Mouse (Mus musculus) macrophage (primary cell): ENCODE data around the gene Ttll9. TPM values are rescaled to one million over a fixed set of nuclear protein-coding genes. Genes with fewer than 3 reads are reported as not detected.

Experiments used
- H3K27ac ChIP-seq: fragments of 350-480 bp; formaldehyde crosslinking; 2 replicates; pipeline ENCODE4 v1.9.0; 2021
- H3K36me3 ChIP-seq: fragments of 350-480 bp; formaldehyde crosslinking; 2 replicates; pipeline ENCODE4 v1.9.0; 2021; ENCODE audit errors: inconsistent target
- H3K4me3 ChIP-seq: fragments of 350-480 bp; formaldehyde crosslinking; 2 replicates; pipeline ENCODE4 v1.9.0; 2021; ENCODE audit errors: inconsistent target
- H3K79me2 ChIP-seq: fragments of 350-480 bp; formaldehyde crosslinking; 2 replicates; pipeline ENCODE4 v1.9.0; 2021; ENCODE audit errors: inconsistent target
- WGBS: methylation state at CpG from one replicate; pipeline ENCODE4 v1.1.7; 2026; ENCODE audit warnings: inconsistent platforms; ENCODE audit not compliant: missing documents; 5-methylcytosine and 5-hydroxymethylcytosine counted together
- polyA plus RNA-seq: library from polyadenylated mRNA; stranded (reverse); fragments of 250-400 nt; gene quantifications from 3 replicates; pipeline ENCODE4 v1.2.4, GENCODE M21; 2018; ENCODE audit warnings: inconsistent platforms

Ttll9 gene
- polyA plus RNA-seq, 1 experiment from 2014 or later, result not detected

- Histone ChIP-seq H3K79me2 (no peaks in the 10 kb centered on the region), H3K4me3 (no peak within 1 kb of the TSS; the same call in 1 of the 2 replicates), H3K36me3 (no peaks in the 10 kb centered on the region), H3K27ac (no peak within 1 kb of the TSS)
- 2% methylated on average over 50 of the region's 54 CpGs for WGBS
Measured at GRCm38 (mm10) chr2:152951065-152951849, 11.0 kb upstream of the Ttll9 start, which contains the start of gene Dusp15. Gene Dusp15, minus strand, starts transcription at chr2:152951698.

GRCm38 (mm10) chr2:152951850-152952720 is 10.2 kb upstream of the Ttll9 start:
- H3K27ac ChIP-seq, result no peak overlapping the region
- H3K4me3 ChIP-seq, result no peak overlapping the region; the same call in 1 of the 2 replicates
- H3K79me2 ChIP-seq, result no peaks in the 10 kb centered on the region
- WGBS, result 31% methylated on average over 13 of the region's 13 CpGs
- H3K36me3 ChIP-seq, result no peaks in the 10 kb centered on the region

- Histone ChIP-seq H3K4me3 (no peak overlapping the region), H3K27ac (no peak overlapping the region), H3K79me2 (no peaks in the 10 kb centered on the region), H3K36me3 (no peaks in the 10 kb centered on the region)
- 76% methylated on average over 3 of the region's 3 CpGs for WGBS
Measured at GRCm38 (mm10) chr2:152958116-152958515, 4.2 kb upstream of the Ttll9 start.

GRCm38 (mm10) chr2:152965555-152965954 is 3.3 kb downstream of the Ttll9 start:
- Histone ChIP-seq H3K4me3 (no peak overlapping the region), H3K27ac (no peak overlapping the region), H3K36me3 (no peaks in the 10 kb centered on the region), H3K79me2 (no peaks in the 10 kb centered on the region)
- 74% methylated on average over 4 of the region's 4 CpGs for WGBS

GRCm38 (mm10) chr2:152976991-152977390 is 14.7 kb downstream of the Ttll9 start:
- Histone ChIP-seq H3K36me3 (no peaks in the 10 kb centered on the region), H3K79me2 (no peaks in the 10 kb centered on the region), H3K27ac (no peak overlapping the region), H3K4me3 (no peak overlapping the region)
- WGBS, result 66% methylated on average over 3 of the region's 3 CpGs

- no peaks in the 10 kb centered on the region for H3K79me2 ChIP-seq
- no peak overlapping the region for H3K27ac ChIP-seq
- H3K36me3 ChIP-seq, result no peaks in the 10 kb centered on the region
- no peak overlapping the region for H3K4me3 ChIP-seq
- WGBS, result 20% methylated on average over 1 of the region's 1 CpGs
Measured at GRCm38 (mm10) chr2:152985582-152985981, 23.3 kb downstream of the Ttll9 start.

- WGBS, result 78% methylated on average over 9 of the region's 9 CpGs
- no peak overlapping the region for H3K4me3 ChIP-seq
Measured at GRCm38 (mm10) chr2:152991529-152991928, 29.2 kb downstream of the Ttll9 start.

GRCm38 (mm10) chr2:152997046-152997445 is 34.8 kb downstream of the Ttll9 start:
- 92% methylated on average over 2 of the region's 4 CpGs for WGBS
- H3K27ac ChIP-seq, result no peak overlapping the region
- no peak overlapping the region for H3K4me3 ChIP-seq

More at GRCm38 (mm10) chr2:152991529-152991928, 29.2 kb downstream of the Ttll9 start:
- Histone ChIP-seq H3K27ac (no peak overlapping the region), H3K79me2 (no peaks in the 10 kb centered on the region), H3K36me3 (no peaks in the 10 kb centered on the region)

GRCm38 (mm10) chr2:153002492-153003248 is 40.4 kb downstream of the Ttll9 start:
- Histone ChIP-seq H3K4me3 (no peak overlapping the region), H3K79me2 (no peaks in the 10 kb centered on the region), H3K27ac (no peak overlapping the region), H3K36me3 (no peaks in the 10 kb centered on the region)
- 29% methylated on average over 14 of the region's 15 CpGs for WGBS

More at GRCm38 (mm10) chr2:152997046-152997445, 34.8 kb downstream of the Ttll9 start:
- Histone ChIP-seq H3K79me2 (no peaks in the 10 kb centered on the region), H3K36me3 (no peaks in the 10 kb centered on the region)

- Histone ChIP-seq H3K4me3 (no peak overlapping the region), H3K36me3 (peaks cover 10% of the 10 kb centered on the region), H3K79me2 (no peaks in the 10 kb centered on the region), H3K27ac (no peak overlapping the region)
- whole genome bisulfite sequencing, result 19% methylated on average over 13 of the region's 13 CpGs
Measured at GRCm38 (mm10) chr2:153003681-153004338, 41.5 kb downstream of the Ttll9 start.

GRCm38 (mm10) chr2:153005981-153006380 is 43.7 kb downstream of the Ttll9 start:
- Histone ChIP-seq H3K4me3 (no peak overlapping the region), H3K36me3 (peaks cover 30% of the 10 kb centered on the region), H3K79me2 (no peaks in the 10 kb centered on the region), H3K27ac (no peak overlapping the region)
- 86% methylated on average over 3 of the region's 3 CpGs for WGBS

- H3K79me2 ChIP-seq, result peaks cover 17% of the 10 kb centered on the region
- H3K36me3 ChIP-seq, result peaks cover 54% of the 10 kb centered on the region
- WGBS, result 95% methylated on average over 12 of the region's 12 CpGs
Measured at GRCm38 (mm10) chr2:153009192-153009973, 47.1 kb downstream of the Ttll9 start.

GRCm38 (mm10) chr2:153013724-153014515 is 51.6 kb downstream of the Ttll9 start:
- 74% methylated on average over 11 of the region's 11 CpGs for WGBS
- Histone ChIP-seq H3K36me3 (peaks cover 43% of the 10 kb centered on the region), H3K27ac (no peak overlapping the region), H3K4me3 (peak overlapping the region; percentile 73), H3K79me2 (peaks cover 24% of the 10 kb centered on the region)

More at GRCm38 (mm10) chr2:153009192-153009973, 47.1 kb downstream of the Ttll9 start:
- no peak overlapping the region for H3K27ac ChIP-seq
- H3K4me3 ChIP-seq, result no peak overlapping the region
